Mouse (Mus musculus) bone marrow, adult 2 months (tissue): Measurements from ENCODE around the gene Aldh6a1.

Experiments used
- CTCF ChIP-seq: fragments of 200-500 bp; IDR thresholded peaks from 2 replicates; pipeline ENCODE4 v1.5.1; 2011; ENCODE audit warnings: low read length, control low read depth; ENCODE audit not compliant: control insufficient read depth, insufficient read depth
- POLR2A ChIP-seq: fragments of 200-500 bp; IDR thresholded peaks from 2 replicates; pipeline ENCODE4 v1.6.1; 2011; ENCODE audit warnings: low read depth, mild to moderate bottlenecking, control low read depth, low read length, borderline replicate concordance; ENCODE audit not compliant: control insufficient read depth

DNA sequence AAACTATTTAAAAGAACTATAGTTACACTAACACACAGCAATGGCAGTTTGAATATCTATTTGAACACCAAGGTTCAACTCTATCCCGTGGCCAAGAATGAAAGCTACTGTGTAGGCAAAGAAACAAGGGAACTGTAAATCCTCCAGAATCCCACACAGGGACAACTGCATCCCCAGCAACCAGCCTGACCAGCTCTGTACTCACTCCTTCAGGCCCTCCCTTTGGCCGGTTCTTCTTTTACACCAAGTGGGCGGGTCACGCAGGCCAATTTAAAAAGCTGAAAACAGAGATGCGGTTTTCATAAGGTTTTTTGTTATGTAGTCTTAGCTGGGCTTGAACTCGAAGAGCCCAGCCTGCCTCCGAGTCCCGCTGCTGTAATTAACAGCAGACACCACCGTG lies 51.7 kb downstream of the Aldh6a1 start:
- TF ChIP-seq POLR2A (no peak), CTCF (no peak)
